Mouse (Mus musculus) cerebral cortex, adult 2 months (tissue): ENCODE results near the gene Rab28.

ENCODE experiments used
- WGBS: fragments of 180-500 bp; shearing (Covaris S2); methylation state at CpG from one replicate; pipeline ENCODE4 v1.1.7; 2018; 5-methylcytosine and 5-hydroxymethylcytosine counted together

Gene Rab28

GRCm38 (mm10) chr5:41708051-41708630 lies at the start of gene Rab28:
TSS of gene Rab28 (minus strand) at chr5:41708157.
- WGBS, result under 1% methylated on average over 34 of the region's 34 CpGs

GRCm38 (mm10) chr5:41757338-41757737 lies 49.4 kb upstream of the Rab28 start:
- 26% methylated on average over 5 of the region's 5 CpGs for WGBS

- WGBS, result 10% methylated on average over 4 of the region's 4 CpGs
Observed at GRCm38 (mm10) chr5:41756396-41756795, 48.4 kb upstream of the Rab28 start.

- 3% methylated on average over 23 of the region's 23 CpGs for WGBS
Observed at GRCm38 (mm10) chr5:41755373-41755960, 47.5 kb upstream of the Rab28 start.

GRCm38 (mm10) chr5:41754836-41755235 lies 46.9 kb upstream of the Rab28 start:
- 2% methylated on average over 16 of the region's 16 CpGs for WGBS

GRCm38 (mm10) chr5:41754226-41754775 lies 46.3 kb upstream of the Rab28 start:
- WGBS, result 3% methylated on average over 17 of the region's 17 CpGs

GRCm38 (mm10) chr5:41752721-41753120 lies 44.8 kb upstream of the Rab28 start:
- 26% methylated on average over 4 of the region's 4 CpGs for WGBS

- whole genome bisulfite sequencing, result 13% methylated on average over 15 of the region's 15 CpGs
Observed at GRCm38 (mm10) chr5:41744898-41745780, 37.2 kb upstream of the Rab28 start.

- 26% methylated on average over 7 of the region's 7 CpGs for WGBS
Observed at GRCm38 (mm10) chr5:41744234-41744633, 36.3 kb upstream of the Rab28 start.

- WGBS, result 74% methylated on average over 6 of the region's 6 CpGs
Observed at GRCm38 (mm10) chr5:41738817-41739216, 30.9 kb upstream of the Rab28 start.

GRCm38 (mm10) chr5:41737039-41737438 lies 29.1 kb upstream of the Rab28 start:
- 59% methylated on average over 5 of the region's 5 CpGs for whole genome bisulfite sequencing

- 73% methylated on average over 1 of the region's 1 CpGs for WGBS
Observed at GRCm38 (mm10) chr5:41727017-41727416, 19.1 kb upstream of the Rab28 start.

- WGBS, result 80% methylated on average over 6 of the region's 6 CpGs
Observed at GRCm38 (mm10) chr5:41725573-41725972, 17.6 kb upstream of the Rab28 start.

GRCm38 (mm10) chr5:41707115-41708015 lies 592 bp downstream of the Rab28 start:
- under 1% methylated on average over 63 of the region's 63 CpGs for WGBS

- WGBS, result 2% methylated on average over 9 of the region's 9 CpGs
Observed at GRCm38 (mm10) chr5:41706777-41707114, 1.2 kb downstream of the Rab28 start.

GRCm38 (mm10) chr5:41701085-41701484 lies 6.9 kb downstream of the Rab28 start:
- WGBS, result 62% methylated on average over 4 of the region's 4 CpGs

GRCm38 (mm10) chr5:41683976-41684375 lies 24.0 kb downstream of the Rab28 start:
- 70% methylated on average over 2 of the region's 2 CpGs for WGBS

GRCm38 (mm10) chr5:41666012-41666411 lies 41.9 kb downstream of the Rab28 start:
- 57% methylated on average over 6 of the region's 6 CpGs for WGBS

GRCm38 (mm10) chr5:41636793-41637192 lies 71.2 kb downstream of the Rab28 start:
- WGBS, result 82% methylated on average over 2 of the region's 2 CpGs

- 85% methylated on average over 7 of the region's 7 CpGs for WGBS
Observed at GRCm38 (mm10) chr5:41627224-41628144, 80.5 kb downstream of the Rab28 start.
